Mouse (Mus musculus) T-helper 2 cell (primary cell): ENCODE measurements at regions not wholly inside any gene's neighbourhood (a gene's known extent, or its start where the extent isn't known, plus 50 kb on each side); places are given as distances from the start of the nearest gene placed in this dataset.
"Not testable (repeated sequence)": the region's sequence is repeated elsewhere in the genome, so short reads cannot be mapped to it uniquely, and the experiment has no call there.

ENCODE experiments used
- in situ Hi-C: fragments of 300-600 bp; cut with MboI, MseI; formaldehyde crosslinking; loops from one replicate; pipeline ENCODE4 v1.15.1; 2025; ENCODE audit warnings: high pct_unique_total_duplicates

DNA sequence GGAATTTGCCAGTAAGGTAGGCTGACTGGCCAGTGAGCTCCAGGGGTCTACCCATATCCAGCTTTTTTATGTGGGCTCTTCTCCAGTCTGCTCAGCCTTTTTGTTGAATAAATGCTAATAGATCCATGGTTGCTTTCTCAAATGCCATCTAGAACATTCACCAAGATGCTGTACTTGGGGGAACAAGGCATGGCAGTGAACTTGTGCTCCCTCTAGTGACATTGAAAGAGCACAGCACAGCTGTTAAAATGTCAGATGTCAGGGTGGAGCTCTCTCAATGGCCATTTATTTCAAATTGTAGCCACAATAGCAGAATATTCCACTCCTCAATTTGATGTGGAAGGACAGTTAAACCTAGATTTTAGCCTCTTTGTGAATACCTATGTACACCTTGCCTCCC lies 86.3 kb downstream of the Kcnk1 start:
- in situ Hi-C loops: no loop called here

DNA sequence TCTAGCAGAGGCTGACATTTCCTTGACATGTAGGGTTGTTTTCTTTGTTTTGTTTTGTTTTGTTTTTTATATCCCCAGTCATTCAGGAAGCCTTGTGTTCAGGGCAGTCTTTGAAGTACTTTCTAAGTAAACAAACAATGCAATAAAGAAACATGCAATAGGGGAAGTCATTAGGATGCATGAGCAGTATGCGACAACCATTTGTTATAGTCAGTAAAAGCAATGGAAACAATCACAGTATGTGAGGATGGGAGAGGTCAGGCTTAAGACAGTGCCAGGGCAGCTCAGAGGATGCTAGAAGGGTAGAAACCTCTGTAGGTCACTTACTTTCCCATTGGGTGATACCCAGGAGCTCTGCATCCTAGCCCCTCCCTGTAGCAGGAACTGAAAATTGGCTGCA lies 87.9 kb downstream of the Kcnk1 start:
- in situ Hi-C loops: no loop called here

DNA sequence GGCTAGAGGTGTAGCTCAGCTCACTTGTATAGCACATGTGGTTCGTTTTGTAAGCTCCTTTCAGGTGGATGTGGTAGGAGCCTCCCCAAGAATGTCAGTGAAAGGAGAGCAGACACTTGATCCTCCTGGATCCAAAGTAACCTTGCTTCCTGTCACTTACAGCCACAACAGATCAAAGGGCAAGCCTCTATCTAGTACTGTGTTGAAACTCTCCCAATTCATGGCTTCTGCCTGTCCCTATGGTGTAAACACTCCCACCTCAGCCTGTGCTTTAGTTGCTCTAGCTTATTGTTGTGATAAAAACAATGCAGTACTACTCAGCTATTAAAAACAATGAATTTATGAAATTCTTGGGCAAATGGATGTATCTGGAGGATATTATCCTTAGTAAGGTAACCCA lies 95.8 kb downstream of the Kcnk1 start:
- in situ Hi-C loops: no loop called here

DNA sequence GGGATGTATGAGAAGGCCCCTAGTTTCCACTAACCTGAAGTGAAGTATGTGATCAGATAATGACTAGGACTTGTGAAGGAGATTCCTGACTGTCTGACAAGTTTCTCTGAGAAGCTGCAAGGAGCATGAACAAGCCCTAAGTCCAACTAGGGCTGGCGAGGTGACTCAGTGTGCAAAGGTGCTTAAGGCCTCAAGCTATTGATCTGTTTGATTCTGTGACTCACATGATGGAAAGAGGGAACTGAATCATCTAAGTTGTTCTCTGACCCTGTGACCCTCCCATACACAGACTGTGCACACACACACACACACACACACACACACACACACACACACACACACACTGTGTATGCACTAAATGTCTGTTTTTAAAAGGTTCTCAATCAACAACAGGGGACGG lies 99.0 kb downstream of the Kcnk1 start:
- in situ Hi-C loops: no loop called here

DNA sequence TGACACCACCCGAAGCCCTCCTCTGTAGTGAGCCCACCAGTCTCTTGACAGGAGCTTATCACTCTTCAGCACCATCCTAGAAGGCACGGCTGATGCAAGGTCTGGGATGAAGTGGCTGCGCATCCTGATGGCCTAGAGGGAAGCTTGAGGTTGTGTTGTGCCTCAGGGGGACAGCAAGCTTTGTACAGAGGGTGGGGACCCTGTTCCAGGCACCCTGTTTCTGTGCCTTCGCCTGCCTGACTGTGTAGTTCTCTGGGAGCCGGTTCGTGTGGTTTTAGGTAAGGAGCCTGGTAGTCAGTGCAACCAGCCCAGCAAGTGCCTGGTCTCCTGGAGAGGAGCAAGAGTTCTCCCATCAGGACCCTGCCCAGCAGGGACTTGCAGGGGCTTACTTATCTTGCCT lies 101.1 kb downstream of the Kcnk1 start:
- in situ Hi-C loops: no loop called here

DNA sequence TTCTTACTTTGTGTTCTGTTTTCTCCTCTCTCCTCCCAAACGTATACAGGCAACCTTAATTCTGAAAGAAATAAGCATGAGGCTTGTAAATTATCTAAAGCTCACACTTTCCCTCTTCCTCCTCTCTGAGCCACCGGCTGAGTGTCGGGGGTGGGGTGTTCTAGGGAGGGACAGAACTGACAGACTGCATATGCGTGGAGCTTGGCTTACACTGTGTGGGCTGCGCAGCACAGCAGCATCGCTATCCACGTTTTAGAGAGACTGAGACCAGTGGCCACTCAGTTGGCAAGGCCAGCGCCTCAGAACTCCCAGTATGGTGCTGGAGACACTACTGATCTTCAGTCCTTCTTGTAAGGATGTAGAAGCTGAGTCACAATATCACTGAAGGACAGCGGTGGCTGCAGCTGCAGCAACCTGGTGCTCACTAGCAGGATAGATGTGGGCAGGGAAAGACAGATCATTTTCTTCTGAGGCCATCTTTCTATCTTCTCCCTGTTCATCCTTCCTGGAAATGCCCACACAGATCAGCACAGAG lies 101.7 kb downstream of the Kcnk1 start:
- in situ Hi-C loops: no loop called here

DNA sequence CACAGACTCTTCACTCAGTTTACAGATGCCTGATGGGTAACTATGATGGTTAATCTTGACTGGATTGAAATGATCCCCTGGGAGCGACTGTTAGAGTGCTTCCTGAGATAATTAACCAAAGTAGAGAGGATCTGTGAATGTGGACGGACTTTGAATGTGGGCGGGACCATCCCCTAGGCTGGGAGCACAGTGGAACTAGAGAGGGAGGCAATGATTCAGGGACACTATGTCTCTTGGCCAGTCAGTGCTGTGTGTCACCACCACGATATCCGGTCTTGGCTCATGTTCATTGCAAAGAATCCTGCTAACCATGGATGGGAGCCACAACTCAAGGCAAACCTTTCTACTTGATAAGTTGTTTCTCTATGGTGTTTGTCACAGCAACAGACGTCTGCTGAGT lies 103.9 kb downstream of the Kcnk1 start:
- in situ Hi-C loops: no loop called here

DNA sequence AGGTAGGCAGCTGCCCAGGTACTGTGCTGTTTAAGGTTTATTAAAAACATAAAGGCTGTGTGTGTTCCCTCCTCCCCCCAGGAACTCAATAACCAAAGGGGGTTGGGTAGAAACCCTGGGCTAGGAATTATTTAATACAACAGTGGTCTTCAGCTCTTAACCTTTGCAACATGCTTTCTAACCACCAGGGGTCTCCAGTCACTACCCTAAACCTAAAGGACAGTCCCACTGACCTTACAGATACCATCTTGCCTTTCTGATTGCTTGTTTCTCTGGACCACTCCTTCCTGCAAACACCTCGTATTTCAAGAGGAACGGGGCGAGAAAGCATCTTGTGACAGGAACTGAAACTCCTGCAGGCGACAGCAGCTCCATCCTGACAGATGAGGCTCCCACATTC lies 104.9 kb downstream of the Kcnk1 start:
- in situ Hi-C loops: no loop called here

DNA sequence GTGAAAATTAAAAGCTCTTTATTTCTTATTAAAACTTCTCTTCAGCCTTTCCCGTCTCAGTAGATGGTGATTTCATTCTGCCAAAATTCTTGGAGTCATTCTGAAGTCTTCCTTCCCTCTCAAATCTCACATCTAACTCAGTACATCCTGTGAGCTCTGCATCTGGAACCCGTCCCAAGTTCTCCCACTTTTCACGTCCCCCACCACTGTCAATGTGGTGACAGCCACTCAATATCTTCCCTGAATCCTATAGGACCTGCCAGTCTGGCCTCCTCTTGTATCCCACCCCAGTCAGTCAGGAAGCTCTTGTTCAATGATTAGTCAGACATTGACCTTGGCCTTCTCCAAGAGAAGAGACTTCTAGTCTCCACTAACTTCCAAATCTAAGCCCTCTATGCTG lies 110.1 kb downstream of the Kcnk1 start:
- in situ Hi-C loops: no loop called here

DNA sequence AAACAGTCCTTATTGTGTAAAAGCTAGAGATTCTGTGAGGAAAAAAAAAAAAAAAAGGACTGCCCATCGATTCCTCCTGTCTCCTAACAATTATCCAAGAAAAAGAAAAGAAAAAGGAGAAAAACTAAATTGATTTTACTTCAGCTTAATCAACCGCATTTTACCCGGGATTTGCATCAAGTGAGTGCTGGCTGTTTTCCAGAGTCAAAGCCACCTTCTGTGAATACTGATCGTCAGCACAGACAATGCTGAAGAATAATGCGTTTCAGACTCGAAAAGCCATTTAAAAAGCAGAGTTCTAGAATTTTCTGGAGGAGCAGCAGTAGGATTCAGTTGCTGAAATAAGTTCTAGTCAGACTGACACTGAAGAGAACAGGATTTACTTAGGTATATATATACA lies 131.1 kb downstream of the Kcnk1 start:
- in situ Hi-C loops: no loop called here

DNA sequence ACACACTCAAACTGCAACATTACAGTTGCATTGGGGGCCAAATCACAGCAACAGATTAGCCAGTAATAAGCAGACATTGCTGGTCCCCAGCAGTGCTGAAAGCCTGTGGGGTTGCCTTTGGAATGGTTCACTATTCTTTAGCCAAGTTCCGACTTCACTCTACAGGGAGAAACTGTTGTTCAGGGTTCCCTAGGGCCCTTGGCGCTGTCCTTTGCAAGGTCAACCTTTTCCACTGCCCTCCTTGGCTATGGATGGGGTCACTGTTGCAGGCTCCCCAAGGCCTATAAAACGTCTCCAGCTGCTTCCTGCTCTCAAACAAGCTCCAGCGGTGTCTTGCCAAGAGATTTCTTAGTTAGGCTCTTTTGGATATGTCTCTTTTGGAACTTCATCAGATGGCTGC lies 137.1 kb downstream of the Kcnk1 start:
- in situ Hi-C loops: no loop called here

DNA sequence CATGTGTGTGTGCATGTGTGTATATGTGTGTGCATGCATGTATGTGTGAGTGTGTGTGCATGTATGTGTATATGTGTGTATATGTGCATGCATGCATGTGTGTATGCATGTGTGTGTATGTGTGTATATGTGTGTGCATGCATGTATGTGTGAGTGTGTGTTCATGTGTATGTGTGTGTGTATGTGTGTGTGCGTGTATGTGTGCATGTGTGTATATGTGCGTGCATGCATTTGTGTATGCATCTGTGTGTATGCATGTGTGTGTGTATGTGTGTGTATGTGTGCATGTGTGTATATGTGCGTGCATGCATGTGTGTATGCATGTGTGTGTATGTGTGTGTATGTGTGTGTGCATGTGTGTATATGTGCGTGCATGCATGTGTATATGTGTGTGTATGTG lies 137.9 kb downstream of the Kcnk1 start:
- in situ Hi-C loops: not testable (repeated sequence)

DNA sequence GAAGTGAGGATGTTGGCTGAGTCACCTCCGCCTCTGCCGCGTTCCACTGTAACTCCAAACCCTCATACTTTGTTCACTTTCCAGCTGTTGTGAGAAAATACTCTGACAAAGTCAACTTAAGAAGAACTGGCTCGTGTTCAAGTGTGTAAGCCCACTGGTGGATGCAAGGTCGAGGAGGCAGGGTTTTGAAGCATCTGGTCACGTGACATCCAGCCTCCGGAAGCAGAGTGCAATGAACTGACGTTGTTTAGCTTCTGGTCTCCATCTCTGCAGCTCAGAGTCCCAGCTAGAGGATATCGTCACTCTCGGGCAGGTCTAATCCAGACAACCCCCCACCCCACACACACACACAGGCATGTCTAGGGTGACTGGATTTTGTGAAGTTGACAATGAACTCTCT lies 140.1 kb downstream of the Kcnk1 start:
- in situ Hi-C loops: no loop called here

DNA sequence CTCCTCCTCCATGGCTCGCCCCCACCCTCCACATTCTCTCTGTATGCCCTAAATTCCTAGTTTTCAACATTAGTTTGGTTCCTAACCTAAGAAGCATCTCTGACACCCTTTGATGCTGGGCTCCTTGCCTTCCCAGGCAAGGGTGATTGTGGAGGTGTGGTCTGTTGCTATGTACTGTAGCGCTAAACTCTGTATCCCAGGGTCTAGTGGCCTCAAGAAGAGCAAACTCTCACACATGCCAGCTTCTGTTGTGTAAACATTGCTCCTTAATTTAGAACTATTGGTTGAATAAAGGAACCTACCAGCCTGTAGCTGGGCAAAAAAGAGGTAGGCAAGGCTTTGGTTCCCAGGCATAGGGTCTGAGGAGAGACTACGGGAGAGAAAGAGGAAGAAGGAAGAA lies 140.6 kb downstream of the Kcnk1 start:
- in situ Hi-C loops: no loop called here

DNA sequence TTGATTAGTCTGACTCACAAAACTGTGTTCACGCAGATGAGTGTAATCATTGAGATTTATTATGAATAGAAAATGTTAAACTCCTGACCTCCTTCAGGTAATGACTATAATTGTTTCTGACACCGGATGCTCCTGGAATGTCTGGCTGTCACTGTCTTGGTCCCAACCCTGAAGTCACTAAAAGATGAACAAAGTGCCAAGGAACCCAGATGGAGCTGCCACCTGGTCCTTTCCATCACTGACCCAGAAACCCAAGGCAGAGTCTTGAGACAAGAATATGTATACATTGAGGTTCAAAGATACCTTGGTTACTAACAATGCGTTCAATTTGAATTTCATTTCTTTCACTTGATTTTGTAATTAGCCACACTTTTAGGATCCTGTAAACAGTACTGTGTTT lies 142.0 kb downstream of the Kcnk1 start:
- in situ Hi-C loops: no loop called here

DNA sequence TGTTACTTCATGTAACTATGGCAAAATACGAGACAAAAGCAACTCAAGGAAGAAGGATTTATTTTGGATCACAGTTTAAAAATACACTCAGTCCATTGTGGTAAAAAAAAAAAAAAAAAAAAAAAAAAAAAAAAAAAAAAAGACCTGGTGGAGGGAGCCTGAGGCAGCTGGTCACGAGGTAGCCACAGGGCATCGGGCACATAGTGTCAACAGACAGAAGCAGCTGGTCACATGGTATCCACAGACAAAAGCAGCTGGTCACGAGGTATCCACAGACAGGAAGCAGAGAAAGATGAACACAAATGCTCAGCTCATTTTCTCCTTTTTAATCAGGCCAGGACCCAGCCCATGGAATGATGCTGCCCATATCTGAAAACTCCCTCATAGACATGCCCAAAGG lies 142.5 kb downstream of the Kcnk1 start:
- in situ Hi-C loops: no loop called here

DNA sequence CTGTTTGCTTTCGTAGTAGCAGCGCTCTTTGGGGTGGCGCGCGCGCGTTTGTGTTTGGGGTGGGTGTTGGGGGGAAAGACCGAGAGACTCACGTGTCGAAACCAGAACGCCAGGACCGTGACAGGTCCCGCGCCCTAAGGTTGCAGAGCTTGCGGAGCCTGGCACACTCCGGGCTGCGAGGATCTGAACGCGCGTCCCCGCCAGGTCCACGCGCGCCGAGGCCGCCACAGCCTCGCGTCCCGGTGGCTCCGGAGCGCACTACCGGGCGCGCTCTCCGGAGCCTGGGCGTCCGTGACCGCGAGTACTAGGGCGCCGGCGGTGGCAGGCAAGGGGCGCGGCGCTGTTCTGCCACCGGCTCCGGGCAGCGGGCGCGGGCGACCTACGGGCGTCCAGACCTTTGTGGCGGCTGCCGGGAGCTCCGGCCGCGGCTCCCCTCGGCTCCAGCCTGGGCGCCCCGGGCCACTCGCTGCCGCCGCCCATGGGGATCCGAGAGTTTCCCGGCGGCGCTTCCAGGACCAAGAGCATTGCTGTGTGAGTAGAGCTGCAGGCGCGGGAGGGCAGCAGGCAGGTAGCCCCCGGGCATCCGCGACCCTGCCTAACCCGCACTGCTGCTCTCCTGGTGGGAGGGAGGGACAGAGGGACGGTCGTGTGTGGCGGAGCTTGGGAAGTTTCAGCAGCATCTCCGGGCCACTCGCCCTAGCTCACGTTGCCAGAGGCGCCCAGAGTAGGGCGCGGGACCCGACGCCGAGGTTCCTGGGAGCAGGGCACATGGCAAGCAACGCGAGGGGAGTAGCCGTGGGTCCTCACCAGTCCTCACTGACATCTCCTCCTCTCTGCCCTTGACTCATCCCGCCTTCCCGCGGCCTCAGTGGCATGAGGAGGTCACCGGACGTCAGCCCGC lies 143.9 kb downstream of the Kcnk1 start:
- in situ Hi-C loops: no loop called here

DNA sequence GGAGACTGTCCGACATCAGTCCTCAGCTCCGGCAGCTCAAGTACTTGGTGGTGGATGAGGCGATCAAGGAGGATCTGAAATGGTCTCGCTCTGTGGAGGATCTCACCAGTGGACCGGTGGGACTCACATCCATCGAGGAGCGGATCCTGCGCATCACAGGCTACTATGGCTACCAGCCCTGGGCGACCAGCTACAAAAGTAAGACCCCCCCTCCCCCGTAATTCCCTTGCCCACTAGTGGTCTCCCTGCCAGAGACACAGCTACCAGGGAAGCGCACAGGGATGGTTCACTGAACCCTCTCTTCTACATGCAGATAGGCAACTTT lies 144.5 kb downstream of the Kcnk1 start:
- in situ Hi-C loops: no loop called here

DNA sequence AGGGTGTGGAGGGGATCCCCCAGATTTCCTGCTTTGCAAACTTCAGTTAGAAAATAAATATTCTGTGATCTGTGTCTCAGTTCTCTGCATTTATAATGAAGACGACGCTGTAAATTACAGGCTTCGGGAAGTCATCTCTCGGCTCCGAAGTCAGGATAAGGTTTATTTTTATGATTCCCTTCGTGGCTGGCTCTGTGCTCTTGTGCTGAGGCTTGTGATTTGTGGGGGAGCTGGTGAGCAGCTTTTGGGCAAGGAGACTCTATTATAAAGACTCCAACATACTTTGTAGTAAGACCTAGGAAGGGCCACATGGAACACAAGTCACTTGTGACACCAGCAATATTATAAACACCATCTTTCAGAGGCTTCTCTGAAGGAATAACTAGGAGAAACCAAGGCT lies 146.0 kb downstream of the Kcnk1 start:
- in situ Hi-C loops: no loop called here

DNA sequence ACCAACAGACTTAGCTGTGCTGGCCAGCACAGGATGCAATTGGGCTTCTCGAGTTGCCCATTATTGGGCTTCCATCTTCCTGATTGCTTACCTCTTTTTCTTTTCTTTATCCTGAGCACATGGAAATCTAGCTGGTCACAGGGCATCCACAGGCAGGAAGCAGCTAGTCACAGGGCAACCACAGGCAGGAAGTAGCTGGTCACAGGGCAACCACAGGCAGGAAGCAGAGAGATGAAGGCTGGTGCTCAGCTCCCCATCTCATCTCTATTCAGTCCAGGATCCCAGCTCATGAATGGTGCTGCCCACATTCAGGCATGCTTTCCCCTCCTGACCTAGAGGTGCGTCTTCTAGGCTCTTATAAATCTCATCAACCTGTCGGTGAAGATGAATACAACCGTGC lies 146.8 kb upstream of the Slc35f3 start:
- in situ Hi-C loops: no loop called here

DNA sequence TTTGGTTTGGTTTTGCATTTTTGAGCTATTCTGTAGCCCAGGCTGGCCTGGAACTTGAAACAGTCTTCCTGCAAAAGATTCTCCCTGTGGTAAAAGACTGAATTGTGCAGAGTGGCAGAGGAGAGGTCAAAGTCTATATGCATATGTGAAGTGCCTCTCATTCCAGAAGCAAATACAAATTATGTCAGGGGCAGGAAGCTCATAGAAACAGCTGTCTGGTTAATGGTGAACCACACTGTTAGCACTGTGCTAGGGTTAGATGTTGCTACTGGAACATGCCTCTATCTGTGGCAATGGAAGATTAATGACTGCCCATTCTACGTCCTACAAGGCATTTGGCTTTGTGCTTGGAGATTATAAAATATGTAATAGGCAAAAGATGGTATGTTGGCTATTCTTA lies 144.4 kb upstream of the Slc35f3 start:
- in situ Hi-C loops: no loop called here

DNA sequence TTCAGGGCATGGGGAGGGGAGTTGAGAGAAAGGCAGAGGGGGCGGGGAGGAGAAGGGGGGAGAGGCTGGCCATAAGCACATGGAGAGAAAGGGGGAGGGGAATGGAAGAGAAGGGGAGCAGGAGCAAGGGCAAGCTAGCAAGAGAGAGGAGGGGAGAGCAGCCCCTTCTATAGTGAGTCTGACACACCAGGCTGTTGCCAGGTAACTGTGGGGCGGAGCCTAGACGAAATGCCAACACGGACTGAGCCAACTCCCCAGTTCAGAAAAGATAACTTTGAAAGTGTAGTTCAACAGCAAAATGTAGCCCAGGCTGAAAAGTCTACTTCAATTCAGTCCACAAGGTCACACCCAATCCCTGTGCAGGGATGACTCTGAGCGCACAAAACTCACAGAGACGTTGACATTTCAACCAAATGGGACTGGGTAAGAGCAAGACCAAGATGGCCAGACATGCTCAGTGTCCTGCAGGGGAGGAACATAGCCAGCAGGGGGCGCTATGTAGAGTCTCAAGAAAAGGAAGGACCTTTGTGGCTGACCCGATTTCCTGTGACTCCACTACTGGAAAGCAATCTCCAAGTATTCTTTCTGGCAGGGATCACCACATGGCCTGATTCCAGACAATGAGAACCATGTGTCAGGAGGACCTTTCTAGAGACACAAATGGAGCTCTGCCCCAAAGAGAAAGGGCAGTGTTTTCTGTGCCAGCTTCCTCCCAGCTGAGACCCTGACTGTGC lies 140.7 kb upstream of the Slc35f3 start:
- in situ Hi-C loops: no loop called here

DNA sequence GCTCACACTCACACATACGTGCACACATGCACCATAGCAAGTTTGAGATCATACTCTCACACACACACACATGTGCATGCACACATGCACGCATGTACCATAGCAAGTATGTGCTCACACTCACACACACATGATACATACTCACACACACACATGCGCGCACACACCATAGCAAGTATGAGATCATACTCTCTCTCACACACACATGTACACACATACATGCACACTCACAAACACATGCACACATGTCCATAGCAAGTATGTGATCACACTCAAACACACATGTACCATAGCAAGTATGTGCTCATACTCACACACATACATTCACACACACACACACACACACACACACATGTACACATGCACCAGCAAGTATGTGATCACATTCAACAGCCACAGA lies 138.9 kb upstream of the Slc35f3 start:
- in situ Hi-C loops: no loop called here
